Mouse (Mus musculus): Measurements from ENCODE around the gene Btn1a1.

- TF ChIP-seq CTCF (IDR thresholded peaks at IDR 0.05; ENCODE audit: insufficient read depth, low read length) (no peak), POLR2A (IDR thresholded peaks at IDR 0.05; ENCODE audit: borderline replicate concordance, extremely low read depth, low read depth, low read length) (no peak)
These were observed 6.3 kb downstream of the Btn1a1 start for GRCm38 (mm10) chr13:23459264-23459846.
